Mouse (Mus musculus): ENCODE measurements at regions not wholly inside any gene's neighbourhood (a gene's known extent, or its start where the extent isn't known, plus 50 kb on each side); places are given as distances from the start of the nearest gene placed in this dataset.
A peak's percentile ranks its signal among the peaks of the same experiment; 100 is the strongest.

DNA sequence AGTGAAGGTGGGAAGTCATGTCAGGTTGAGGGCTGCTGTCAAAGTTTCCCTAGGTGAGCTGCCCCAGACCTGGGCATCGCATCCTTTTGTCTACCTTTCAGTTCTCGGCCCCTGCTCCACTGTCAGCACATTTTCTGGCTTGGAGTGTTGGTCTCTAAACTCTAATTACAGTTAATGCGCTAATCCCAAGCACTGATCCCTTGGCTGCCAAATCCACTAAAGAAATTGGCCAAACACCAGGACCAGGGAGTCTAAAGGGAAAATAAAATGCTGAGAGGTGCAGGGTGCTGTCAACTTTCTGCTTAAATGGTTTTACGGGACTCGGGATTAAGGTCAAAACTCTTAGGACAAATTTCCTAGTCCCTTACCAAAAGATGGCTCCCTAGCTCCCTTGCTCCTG lies 450.3 kb upstream of the Adamts9 start:
- DNase-seq (ENCODE audit: low spot score) = no peak

GRCm38 (mm10) chr6:93392402-93392801 lies 449.1 kb upstream of the Adamts9 start:
- DNase-seq (ENCODE audit: low spot score) = no peak

DNA sequence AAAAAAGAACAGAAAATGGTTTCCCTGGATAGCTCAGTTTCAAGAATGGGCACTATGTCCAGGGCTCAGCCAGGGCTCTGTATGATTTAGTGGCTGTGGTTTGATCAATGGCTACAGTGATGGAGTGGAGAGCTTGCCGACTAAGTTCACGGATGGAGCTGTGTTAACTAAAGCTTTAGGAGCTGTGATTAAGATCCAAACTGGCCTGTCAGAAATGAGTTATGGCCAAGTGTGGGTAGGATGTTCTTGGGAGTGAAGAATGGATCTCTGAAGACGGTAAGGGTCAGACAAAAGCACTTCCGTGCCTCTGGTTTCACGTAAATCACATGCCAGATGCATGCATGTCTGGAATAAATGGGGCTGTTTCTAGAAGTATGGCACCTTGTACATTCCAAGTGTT lies 447.9 kb upstream of the Adamts9 start:
- peak; percentile 59 for DNase-seq (ENCODE audit: low spot score)

DNA sequence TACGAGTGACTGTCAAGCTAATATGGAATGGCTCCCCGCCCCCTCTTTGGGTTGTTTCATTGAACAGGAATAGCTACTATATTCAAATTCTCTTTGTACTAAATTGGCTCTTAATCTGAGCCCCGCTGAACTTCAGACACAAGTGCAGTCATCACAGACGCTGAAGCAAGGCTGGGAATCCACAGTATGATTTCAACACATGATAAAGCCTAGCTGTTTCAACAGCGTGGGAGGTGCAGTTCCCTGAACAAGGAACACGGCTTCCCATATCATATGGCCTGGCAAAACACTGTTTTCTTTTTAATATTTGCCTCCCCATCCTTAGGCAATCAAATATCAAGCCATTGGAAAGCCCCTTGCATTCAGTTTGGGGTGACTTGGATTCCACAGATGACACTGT lies 428.0 kb upstream of the Adamts9 start:
- no peak for DNase-seq (ENCODE audit: low spot score)

- peak; percentile 7 for DNase-seq (ENCODE audit: low spot score)
These were observed 420.6 kb upstream of the Adamts9 start for GRCm38 (mm10) chr6:93363846-93364245.

GRCm38 (mm10) chr6:93353353-93354125 lies 410.2 kb upstream of the Adamts9 start:
- DNase-seq (ENCODE audit: low spot score) = no peak

GRCm38 (mm10) chr6:93349936-93350700 lies 406.8 kb upstream of the Adamts9 start:
- no peak for DNase-seq (ENCODE audit: low spot score)

DNA sequence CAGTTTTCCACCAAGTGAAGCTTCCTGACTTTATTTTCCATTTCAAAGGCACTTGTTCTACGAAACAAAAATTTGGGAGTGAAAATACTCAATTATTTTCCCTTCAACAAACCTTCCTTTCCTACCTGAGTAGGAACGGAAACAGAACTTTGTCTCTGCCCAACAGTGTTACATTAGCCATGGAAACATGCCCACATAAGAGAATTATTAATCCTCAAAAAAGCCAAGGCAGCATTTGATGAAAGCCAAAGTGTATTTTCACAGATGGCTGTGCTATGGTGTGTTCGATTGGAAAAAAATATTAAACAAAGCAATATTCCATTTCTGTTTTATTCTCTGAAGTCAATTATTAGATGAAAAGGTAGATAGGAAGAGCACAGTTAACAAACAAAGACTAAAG lies 404.8 kb upstream of the Adamts9 start:
- DNase-seq (ENCODE audit: low spot score) = no peak

- DNase-seq (ENCODE audit: low spot score) = no peak
These were observed 385.4 kb upstream of the Adamts9 start for GRCm38 (mm10) chr6:93328683-93329082.

GRCm38 (mm10) chr6:93327930-93328329 lies 384.6 kb upstream of the Adamts9 start:
- DNase-seq (ENCODE audit: low spot score) = no peak

GRCm38 (mm10) chr6:93323881-93324280 lies 380.6 kb upstream of the Adamts9 start:
- no peak for DNase-seq (ENCODE audit: low spot score)

GRCm38 (mm10) chr6:93314625-93315024 lies 371.3 kb upstream of the Adamts9 start:
- DNase-seq (ENCODE audit: low spot score) = no peak

GRCm38 (mm10) chr6:93305176-93305575 lies 361.9 kb upstream of the Adamts9 start:
- no peak for DNase-seq (ENCODE audit: low spot score)

GRCm38 (mm10) chr6:93297975-93298374 lies 354.7 kb upstream of the Adamts9 start:
- DNase-seq (ENCODE audit: low spot score) = peak; percentile 44

GRCm38 (mm10) chr6:93291711-93292110 lies 348.4 kb upstream of the Adamts9 start:
- DNase-seq (ENCODE audit: low spot score) = no peak

DNA sequence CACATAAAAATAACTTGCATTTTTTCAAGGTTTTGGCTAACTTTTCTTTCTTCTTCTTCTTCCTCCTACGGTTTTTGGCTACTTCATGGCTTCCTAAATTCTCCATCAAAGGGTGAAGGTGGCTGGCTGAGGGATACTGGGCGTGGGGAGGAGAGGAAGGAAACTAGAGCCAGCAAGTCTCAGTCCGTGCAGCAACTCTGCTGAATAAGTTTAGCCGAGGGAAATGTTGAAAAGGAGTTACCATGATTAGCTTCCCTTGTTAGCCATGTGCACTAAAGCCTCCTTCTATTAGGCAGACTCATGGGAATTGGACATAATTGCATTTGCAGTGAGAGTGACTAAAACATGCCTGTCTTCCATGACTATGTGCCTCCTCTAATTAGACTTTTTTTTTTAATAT lies 345.1 kb upstream of the Adamts9 start:
- DNase-seq (ENCODE audit: low spot score) = no peak

GRCm38 (mm10) chr6:93285796-93286195 lies 342.5 kb upstream of the Adamts9 start:
- no peak for DNase-seq (ENCODE audit: low spot score)

DNA sequence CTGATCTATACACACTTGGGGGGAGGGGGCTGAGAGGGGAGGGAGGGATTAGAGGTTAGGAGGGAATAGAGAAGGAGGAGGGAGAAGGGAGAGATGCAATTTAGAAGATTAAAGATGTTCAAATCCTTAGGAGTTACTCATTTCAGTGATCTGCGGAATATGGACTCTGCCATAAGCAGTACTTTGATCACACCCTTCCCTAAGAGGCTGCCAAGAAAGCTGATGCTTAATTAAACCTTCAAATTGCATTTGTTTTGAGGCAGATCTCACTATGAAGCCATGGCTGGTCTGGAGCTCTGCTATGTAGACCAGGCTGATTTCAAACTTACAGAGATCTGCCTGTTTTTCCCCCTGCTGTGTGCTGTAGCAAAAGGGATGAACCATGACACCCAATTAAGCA lies 338.2 kb upstream of the Adamts9 start:
- DNase-seq (ENCODE audit: low spot score) = no peak

GRCm38 (mm10) chr6:93273917-93274513 lies 330.7 kb upstream of the Adamts9 start:
- peak; percentile 45 for DNase-seq (ENCODE audit: low spot score)

DNA sequence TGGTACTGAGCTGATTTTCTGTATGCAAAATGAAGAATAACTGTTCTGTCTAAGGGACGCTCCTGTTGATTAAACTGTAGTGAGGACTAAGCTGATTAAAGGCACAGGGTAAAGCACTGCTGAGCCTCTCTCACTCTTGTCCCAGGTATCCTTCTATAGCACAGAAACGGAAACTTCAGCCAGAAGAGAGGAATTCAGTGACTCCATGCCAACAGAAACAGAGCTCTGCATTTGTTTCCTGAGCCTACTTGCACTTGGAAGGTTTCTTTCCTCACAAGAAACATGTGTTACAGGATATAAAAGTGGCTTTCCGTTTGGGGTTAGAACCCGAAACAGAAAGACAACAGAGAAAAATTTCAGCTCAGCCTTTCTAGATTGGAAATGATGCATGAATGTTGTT lies 328.9 kb upstream of the Adamts9 start:
- no peak for DNase-seq (ENCODE audit: low spot score)

DNA sequence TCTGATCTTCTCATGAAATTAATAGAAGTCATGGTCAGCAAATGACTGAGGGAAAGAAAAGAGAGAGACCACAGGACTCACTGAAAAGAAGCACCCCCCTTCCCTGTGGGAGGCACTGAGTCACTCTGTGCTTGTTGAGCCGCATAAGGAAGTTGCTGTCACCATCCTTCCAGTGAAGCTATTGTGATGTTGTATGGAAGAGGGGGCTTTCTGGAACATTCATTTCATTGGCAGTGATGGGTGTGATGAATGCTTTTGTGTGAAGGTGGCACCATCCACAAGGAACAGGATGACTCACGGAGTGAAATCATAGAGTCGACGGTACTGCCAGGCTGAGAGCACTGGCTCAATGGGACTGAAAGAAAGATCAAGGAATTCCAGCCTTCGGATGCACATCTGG lies 323.5 kb upstream of the Adamts9 start:
- no peak for DNase-seq (ENCODE audit: low spot score)

GRCm38 (mm10) chr6:93265164-93265563 lies 321.9 kb upstream of the Adamts9 start:
- DNase-seq (ENCODE audit: low spot score) = no peak

GRCm38 (mm10) chr6:93260827-93261226 lies 317.5 kb upstream of the Adamts9 start:
- DNase-seq (ENCODE audit: low spot score) = no peak

Measured in embryo, embryonic 10 days (tissue).